Mouse (Mus musculus): Measurements from ENCODE around the gene Tfrc. TPM values are rescaled to one million over a fixed set of nuclear protein-coding genes. Genes with fewer than 3 reads are reported as not detected.

The Tfrc gene
- total and polyA plus RNA-seq, 3 experiments: 190 to 840 (median 358) TPM

DNA sequence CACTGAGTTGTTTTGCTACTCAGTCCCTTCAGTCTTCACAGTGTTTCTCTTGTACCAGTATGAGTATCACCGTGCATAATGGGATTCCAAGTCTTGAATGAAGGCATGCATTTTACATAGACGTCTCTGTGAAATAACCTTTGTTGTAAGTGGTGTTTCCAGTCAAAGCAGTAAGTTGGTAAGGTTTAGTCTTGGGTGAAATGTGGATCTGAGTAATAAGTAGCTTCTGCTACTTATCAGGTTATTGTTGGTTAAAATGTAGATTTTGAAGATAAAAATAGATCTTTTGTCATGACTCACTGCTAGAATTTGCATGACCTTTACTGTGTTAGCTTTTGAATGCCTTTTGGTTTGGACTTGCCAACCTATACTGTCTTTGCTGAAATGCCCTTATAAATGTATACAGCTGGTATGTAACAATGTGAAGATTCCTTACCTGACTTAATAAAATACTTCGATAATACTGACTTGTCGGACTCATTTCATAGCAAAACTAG, 23.7 kb downstream of the Tfrc start:
- Histone ChIP-seq H3K4me2 (ENCODE audit: insufficient read depth, low read depth, poor library complexity, severe bottlenecking) (peak overlapping the region; percentile 29; the same call in 1 of the 2 replicates), H3K79me2 (replicated peaks; ENCODE audit: control insufficient read depth, extremely low read depth, insufficient read depth, poor library complexity, severe bottlenecking) (no peaks in the 10 kb centered on the region), H3K36me3 (replicated peaks in 1 of 2; ENCODE audit: control insufficient read depth in 1 of 2, insufficient read depth in 1 of 2, low read length in 1 of 2) (peaks cover 19 to 58% of the 10 kb centered on the region in 2 experiments), H3K4me3 (replicated peaks in 1 of 3; ENCODE audit: low read depth in 2 of 3, low read length in 2 of 3, poor library complexity in 1 of 3) (no peak overlapping the region), H3K27ac (ENCODE audit: insufficient read depth, low read depth) (peak overlapping the region; percentile 68), H3K9me3 (replicated peaks; ENCODE audit: low read length) (no peaks in the 10 kb centered on the region), H3K27me3 (replicated peaks) (no peaks in the 10 kb centered on the region), H3K9ac (ENCODE audit: insufficient read depth, low read depth) (0 out of 2 replicates have a peak overlapping the region, but pooled peaks have one; percentile 43), H3K4me1 (ENCODE audit: control insufficient read depth in 1 of 2, insufficient read depth in 2 of 2) (peaks cover 7 to 33% of the 10 kb centered on the region in 2 experiments; a peak in 3 of 4 replicates)
- DNase-seq (ENCODE audit: extremely low read depth): peak; percentile 39
- in situ Hi-C loops (cut with MboI; ENCODE audit: low pct_ligation_motif_present, low pct_unique_long_range_greater_than_20kb, low sequenced_read_pairs) (loop anchor here (5.0 kb wide), 2 partner anchors 40 to 120 kb away; no protein-coding TSS in a partner anchor), dilution Hi-C loops (cut with MboI; ENCODE audit: extremely low pct_ligation_motif_present, extremely low pct_unique_long_range_greater_than_20kb, low sequenced_read_pairs) (no loop called here)
- peak; percentile 41 for TF ChIP-seq EP300 (IDR thresholded peaks at IDR 0.05; ENCODE audit: low read length)
- TF ChIP-seq POLR2A (IDR thresholded peaks at IDR 0.05; ENCODE audit: low read depth, low read length): 0 out of 2 replicates have a peak, but pooled peaks have one; percentile 22
- TF ChIP-seq JUND (conservative IDR thresholded peaks at IDR 0.05; ENCODE audit: low read depth, low read length): peak; percentile 66
- TF ChIP-seq RCOR1 (conservative IDR thresholded peaks at IDR 0.05; ENCODE audit: low read depth, low read length): no peak
- no peak for TF ChIP-seq USF2 (conservative IDR thresholded peaks at IDR 0.05; ENCODE audit: low read depth, low read length)
- TF ChIP-seq TBP (conservative IDR thresholded peaks at IDR 0.05; ENCODE audit: low read depth, low read length): 0 out of 2 replicates have a peak, but pooled peaks have one; percentile 18
- peak; percentile 85 for TF ChIP-seq MEF2A (IDR thresholded peaks at IDR 0.05; ENCODE audit: borderline replicate concordance, low read depth, low read length)
- peak; percentile 55 for TF ChIP-seq JUN (IDR thresholded peaks at IDR 0.05; ENCODE audit: insufficient read depth, low read depth, low read length)

DNA sequence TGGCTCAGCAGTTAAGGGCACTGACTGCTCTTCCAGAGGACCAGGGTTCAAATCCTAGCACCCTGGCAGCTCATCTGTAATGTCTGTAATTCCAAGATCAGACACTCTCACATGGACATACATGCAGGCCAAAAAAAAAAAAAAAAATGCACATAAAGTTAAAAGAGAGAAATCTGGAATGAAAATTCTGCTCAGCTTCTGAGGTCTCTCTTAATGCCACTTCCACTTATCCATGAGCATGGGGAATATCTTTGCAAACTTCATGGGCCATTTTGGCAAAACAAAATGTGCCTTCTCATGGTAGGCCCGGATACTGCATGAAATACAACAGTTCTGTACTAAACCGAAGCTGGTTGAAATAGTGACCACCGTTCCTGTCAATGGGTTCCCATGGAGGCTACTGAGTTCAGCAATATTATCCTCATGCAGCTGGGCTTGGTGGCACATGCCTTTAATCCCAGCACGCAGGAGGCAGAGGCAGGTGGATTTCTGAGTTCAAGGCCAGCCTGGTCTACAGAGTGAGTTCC, 24.8 kb downstream of the Tfrc start:
- dilution Hi-C loops (cut with MboI; ENCODE audit: extremely low pct_ligation_motif_present, extremely low pct_unique_long_range_greater_than_20kb, low sequenced_read_pairs) (no loop called here), in situ Hi-C loops (cut with MboI; ENCODE audit: low pct_ligation_motif_present, low pct_unique_long_range_greater_than_20kb, low sequenced_read_pairs) (loop anchor here (5.0 kb wide), 2 partner anchors 39 to 121 kb away; no protein-coding TSS in a partner anchor)
- Histone ChIP-seq H3K36me3 (replicated peaks in 1 of 2; ENCODE audit: control insufficient read depth in 1 of 2, insufficient read depth in 1 of 2, low read length in 1 of 2) (peaks cover 13 to 48% of the 10 kb centered on the region in 2 experiments), H3K4me2 (ENCODE audit: insufficient read depth, low read depth, poor library complexity, severe bottlenecking) (no peak overlapping the region), H3K27ac (ENCODE audit: insufficient read depth, low read depth) (no peak overlapping the region), H3K79me2 (replicated peaks; ENCODE audit: control insufficient read depth, extremely low read depth, insufficient read depth, poor library complexity, severe bottlenecking) (no peaks in the 10 kb centered on the region), H3K4me1 (ENCODE audit: control insufficient read depth in 1 of 2, insufficient read depth in 2 of 2) (peaks cover 7 to 37% of the 10 kb centered on the region in 2 experiments; a peak in 3 of 4 replicates), H3K4me3 (replicated peaks in 1 of 3; ENCODE audit: low read depth in 2 of 3, low read length in 2 of 3, poor library complexity in 1 of 3) (no peak overlapping the region), H3K9me3 (replicated peaks; ENCODE audit: low read length) (no peaks in the 10 kb centered on the region), H3K27me3 (replicated peaks) (no peaks in the 10 kb centered on the region), H3K9ac (ENCODE audit: insufficient read depth, low read depth) (no peak overlapping the region)
- DNase-seq (ENCODE audit: extremely low read depth): no peak
- peak; percentile 81; the same call in 1 of the 2 replicates for TF ChIP-seq POLR2AphosphoS2 (IDR thresholded peaks at IDR 0.05; ENCODE audit: low read depth, low read length)
- TF ChIP-seq ETS1 (conservative IDR thresholded peaks at IDR 0.05; ENCODE audit: low read depth, low read length): no peak

DNA sequence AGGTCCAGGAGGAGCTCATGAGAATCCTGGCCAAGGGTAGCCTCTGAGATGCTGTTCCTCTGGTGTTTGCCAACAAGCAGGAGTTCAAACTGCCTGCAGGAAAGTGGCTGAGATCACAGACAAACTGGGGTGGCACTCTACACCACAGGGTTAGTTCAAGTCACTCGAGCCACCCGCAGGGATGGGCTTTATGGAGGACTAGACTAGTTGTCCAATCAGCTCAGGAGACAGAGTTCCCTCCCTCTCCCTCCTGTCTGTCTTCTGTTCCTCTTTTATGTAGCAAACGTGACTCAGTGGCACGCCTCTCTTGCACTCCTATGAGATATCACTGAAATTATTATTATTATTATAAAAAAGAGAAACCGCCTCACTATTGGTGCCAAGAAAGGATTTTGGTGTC, 25.5 kb downstream of the Tfrc start:
- no peak overlapping the region for H3K27ac ChIP-seq (ENCODE audit: insufficient read depth, low read depth)
- no peaks in the 10 kb centered on the region for H3K27me3 ChIP-seq (replicated peaks)
- no peak overlapping the region for H3K4me2 ChIP-seq (ENCODE audit: insufficient read depth, low read depth, poor library complexity, severe bottlenecking)
- H3K9ac ChIP-seq (ENCODE audit: insufficient read depth, low read depth): no peak overlapping the region
- no peaks in the 10 kb centered on the region for H3K9me3 ChIP-seq (replicated peaks; ENCODE audit: low read length)
- H3K4me1 ChIP-seq (ENCODE audit: control insufficient read depth in 1 of 2, insufficient read depth in 2 of 2): peaks cover 7 to 40% of the 10 kb centered on the region in 2 experiments; a peak in 3 of 4 replicates
- TF ChIP-seq ZMIZ1 (IDR thresholded peaks at IDR 0.05; ENCODE audit: low read depth, low read length) (peak; percentile 46; the same call in 1 of the 2 replicates), POLR2AphosphoS2 (IDR thresholded peaks at IDR 0.05; ENCODE audit: low read depth, low read length) (no peak), BHLHE40 (IDR thresholded peaks at IDR 0.05; ENCODE audit: low read depth, low read length) (peak; percentile 60; the same call in 1 of the 2 replicates), CHD2 (IDR thresholded peaks at IDR 0.05; ENCODE audit: low read length) (no peak)
- H3K79me2 ChIP-seq (replicated peaks; ENCODE audit: control insufficient read depth, extremely low read depth, insufficient read depth, poor library complexity, severe bottlenecking): no peaks in the 10 kb centered on the region
- no peak overlapping the region for H3K4me3 ChIP-seq (replicated peaks in 1 of 3; ENCODE audit: low read depth in 2 of 3, low read length in 2 of 3, poor library complexity in 1 of 3)
- peak; percentile 49 for DNase-seq (ENCODE audit: extremely low read depth)
- in situ Hi-C loops (cut with MboI; ENCODE audit: low pct_ligation_motif_present, low pct_unique_long_range_greater_than_20kb, low sequenced_read_pairs) (loop anchor here (5.0 kb wide), 2 partner anchors 38 to 122 kb away; no protein-coding TSS in a partner anchor), dilution Hi-C loops (cut with MboI; ENCODE audit: extremely low pct_ligation_motif_present, extremely low pct_unique_long_range_greater_than_20kb, low sequenced_read_pairs) (no loop called here)
- peaks cover 10 to 42% of the 10 kb centered on the region in 2 experiments for H3K36me3 ChIP-seq (replicated peaks in 1 of 2; ENCODE audit: control insufficient read depth in 1 of 2, insufficient read depth in 1 of 2, low read length in 1 of 2)
